Mouse (Mus musculus) telencephalon, adult 2 months (tissue): ENCODE results near the gene Ttc7.
A peak's percentile ranks its signal among the peaks of the same experiment; 100 is the strongest.

ENCODE experiments used
- DNase-seq: peaks from one replicate; pipeline ENCODE4 v3.0.0-alpha.2; 2011; ENCODE audit warnings: low read depth, low spot score

The Ttc7 gene

DNA sequence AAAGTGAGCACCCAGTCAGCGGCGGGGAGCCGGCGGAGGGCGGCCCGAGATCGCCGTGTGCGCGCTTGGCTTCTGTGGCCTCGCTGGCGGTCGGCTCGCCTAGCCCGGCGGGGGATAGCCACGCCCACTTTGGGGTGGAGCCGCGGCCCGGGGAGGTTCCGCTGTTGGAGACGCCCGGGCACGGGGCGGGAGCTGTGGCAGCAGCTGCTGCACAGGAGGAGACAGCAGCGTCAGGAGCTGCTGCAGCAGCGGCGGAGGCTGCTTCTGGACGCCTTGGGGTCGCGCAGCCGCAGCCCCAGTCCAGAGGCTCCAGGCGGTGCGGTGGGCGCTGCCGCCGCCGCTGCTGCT is at the start of gene Ttc7:
Gene Ttc7, plus strand, starts transcription at position 181 of the 348 bp plus-strand sequence.
- peak; percentile 67 for DNase-seq

DNA sequence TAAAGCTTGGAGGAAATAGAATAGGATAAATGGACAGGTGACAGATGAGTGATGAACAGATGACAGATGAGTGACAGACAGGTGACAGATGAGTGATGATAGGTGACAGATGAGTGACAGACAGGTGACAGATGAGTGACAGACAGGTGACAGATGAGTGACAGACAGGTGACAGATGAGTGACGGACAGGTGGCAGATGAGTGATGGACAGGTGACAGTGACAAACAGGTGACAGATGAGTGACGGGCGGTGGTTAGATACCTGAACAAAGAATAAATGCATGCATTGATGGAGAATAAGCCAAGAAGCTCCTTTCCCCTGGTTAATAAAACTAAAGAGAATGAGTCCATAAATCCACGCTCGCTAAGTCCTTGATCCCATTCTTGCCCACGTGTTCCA is 47.7 kb upstream of the Ttc7 start:
- no peak for DNase-seq

DNA sequence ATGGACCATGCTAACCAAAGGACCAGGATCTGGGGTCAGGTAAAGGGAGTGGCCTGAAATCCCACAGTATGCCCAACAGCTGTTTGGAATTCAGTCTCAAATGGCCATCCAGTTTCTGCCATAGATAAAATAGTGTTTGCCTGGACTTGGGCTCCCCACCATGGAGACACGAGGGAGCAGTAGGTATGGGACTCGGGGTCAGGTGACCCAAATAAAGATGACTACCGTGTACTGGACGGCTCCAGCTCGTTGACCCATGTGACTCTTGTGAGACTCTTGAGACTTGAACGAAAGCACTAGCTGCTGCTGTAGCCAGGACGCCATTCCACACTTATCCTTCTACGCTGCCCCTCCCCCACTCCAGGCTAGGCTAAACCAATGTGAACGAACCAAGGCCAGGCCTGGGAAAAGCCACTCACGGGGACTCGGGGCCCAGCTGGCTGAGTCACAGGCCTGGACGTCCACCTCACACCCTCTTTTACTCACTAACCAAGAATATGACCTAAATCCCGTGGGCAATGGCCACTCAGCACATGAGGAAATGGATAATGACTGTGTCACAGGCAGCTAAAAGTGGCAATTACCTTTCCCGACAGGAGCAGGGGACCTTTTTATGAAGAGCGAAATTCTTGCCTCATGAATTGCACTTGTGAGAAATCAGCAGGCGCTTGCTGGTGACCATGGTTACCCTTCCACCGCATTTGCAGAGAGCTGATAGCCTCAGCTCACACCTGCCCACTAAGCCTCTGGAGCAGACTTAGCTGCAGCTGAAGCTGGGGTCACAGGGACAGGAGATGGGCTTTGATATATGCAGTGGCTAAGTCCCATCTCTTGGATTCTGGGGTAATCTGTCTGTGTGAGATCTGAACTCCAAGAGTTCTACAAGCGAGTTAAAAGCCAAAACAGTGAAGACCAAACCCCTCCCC is 45.7 kb upstream of the Ttc7 start:
- DNase-seq, result no peak

DNA sequence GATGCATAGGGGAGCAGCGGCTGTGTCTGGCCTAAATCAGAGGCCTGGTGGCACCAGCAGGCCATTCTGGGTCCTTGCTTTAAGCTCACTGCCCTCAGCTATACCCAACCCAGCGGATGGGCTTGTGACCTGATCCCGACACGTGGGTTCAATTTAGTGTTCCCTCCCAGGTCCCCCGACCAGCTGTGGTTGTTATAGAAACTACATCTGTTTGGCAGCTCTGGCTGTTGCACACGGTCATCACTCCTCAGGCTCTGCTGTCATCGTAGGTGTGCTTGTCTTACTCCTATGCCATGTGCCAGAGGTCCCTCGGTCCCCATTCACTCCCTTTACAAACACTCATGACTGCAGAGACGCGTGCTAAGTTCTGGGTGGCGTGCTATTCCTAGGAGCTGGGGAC is 44.9 kb upstream of the Ttc7 start:
- no peak for DNase-seq

DNA sequence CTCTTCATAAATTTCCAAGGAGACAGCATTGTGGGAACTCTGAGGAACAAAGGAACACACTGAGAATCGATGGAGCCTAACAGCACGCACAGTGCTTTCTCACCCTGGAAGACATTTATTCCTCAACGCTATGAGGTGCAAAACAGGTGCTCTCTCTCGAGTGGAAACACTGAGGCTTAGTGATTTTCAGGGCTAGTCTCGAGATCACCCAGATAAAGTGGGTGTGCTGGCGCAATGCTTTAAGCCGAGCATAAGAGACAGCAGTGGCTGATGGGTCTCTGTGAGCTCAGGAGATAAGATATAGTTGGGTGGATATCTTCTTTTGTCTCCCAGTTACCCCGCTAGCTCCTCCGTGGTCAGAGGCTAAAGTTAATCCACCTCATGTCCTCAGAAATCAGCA is 36.6 kb upstream of the Ttc7 start:
- no peak for DNase-seq

DNA sequence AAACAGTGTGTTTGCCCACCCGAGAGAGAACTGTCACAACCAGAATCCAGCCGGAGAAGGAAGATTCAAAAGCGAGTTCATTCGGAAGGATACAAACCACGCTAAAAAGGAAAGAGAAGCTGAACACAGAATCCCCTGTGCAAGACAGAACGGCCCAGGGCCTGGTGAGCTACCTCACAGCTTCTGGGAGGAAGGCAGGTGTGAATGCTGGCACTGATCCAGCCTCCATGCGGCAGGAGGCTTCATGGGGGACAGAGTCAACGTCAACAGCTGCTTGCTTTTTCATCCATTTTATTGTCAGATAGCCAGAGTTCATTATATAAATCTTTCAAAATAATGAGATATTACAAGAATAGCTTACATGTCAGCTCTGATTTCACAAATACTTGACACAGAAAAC is 28.3 kb upstream of the Ttc7 start:
- no peak for DNase-seq

DNA sequence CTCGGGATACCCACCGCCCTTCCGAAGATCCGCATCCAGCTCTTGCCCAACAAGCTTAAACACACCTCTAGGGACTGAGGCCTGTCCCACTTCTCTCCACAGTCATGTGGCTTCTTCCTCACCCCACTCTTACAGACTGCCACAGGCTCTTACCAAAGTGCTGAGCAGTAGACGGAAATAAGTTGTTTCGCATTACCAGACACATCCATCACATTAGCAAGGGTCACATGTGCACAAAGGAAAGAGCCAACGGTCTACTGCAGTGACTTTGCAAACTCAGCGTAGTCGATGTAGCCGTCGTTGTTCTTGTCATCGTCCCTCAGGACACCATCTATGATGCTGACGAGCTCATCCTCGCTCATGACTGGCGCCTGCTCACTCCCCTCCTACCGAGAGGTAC is 27.0 kb upstream of the Ttc7 start:
- no peak for DNase-seq

DNA sequence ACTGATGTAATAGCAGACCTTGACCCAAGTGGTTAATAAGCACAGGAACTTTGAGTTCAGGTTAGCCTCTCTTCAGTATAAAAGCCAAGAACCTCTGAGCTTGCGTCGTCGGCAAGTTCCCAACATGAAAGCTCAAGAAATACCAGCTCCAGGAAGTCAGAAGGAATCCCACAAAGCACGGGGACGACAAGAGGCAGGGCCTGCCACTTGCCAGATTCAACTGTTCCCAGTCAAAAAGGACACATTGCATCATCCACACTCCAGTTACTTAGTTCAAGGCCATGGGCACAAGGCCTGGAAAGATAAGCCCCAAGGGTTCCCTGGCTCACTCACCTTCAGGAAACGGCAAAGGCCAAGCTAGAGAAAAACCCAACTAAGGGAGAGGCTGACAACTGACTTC is 19.3 kb upstream of the Ttc7 start:
- DNase-seq, result no peak

DNA sequence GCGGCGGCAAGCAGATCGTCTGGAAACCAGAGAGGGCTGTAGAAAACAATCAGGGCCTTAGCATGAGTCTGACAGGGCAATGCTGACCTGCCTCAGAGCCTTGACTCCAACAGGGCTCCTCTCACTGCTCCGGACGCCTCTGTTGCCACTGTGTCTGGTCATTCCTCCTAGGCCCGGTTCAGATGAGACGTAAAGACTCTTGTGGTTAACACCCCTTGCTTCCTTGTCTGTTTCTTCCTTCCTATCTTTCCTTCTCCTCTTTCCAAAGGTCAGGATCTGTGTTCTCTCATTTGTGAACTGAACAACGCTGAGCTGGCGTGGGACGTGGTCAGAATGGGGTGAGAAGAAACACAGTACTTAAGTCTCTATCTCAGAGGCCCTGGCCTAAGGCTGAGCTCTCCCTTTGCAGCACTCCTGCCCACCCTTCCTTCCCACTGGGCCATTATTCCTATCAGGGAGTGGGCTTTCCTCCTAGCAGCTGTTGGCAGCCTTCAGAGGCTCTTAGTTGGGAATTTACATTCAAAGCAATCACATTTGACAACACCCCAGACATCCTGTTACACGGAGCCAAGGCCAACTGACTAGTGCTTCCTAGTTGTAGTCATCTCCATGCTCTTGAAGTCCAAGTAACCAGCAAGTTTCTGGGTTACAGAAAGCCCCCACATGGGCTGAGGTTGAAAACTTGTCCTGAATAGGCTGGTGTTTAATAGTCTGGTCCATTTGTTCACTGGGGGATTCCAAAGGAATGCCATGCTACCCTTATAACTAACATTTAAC is 18.4 kb upstream of the Ttc7 start:
- no peak for DNase-seq

DNA sequence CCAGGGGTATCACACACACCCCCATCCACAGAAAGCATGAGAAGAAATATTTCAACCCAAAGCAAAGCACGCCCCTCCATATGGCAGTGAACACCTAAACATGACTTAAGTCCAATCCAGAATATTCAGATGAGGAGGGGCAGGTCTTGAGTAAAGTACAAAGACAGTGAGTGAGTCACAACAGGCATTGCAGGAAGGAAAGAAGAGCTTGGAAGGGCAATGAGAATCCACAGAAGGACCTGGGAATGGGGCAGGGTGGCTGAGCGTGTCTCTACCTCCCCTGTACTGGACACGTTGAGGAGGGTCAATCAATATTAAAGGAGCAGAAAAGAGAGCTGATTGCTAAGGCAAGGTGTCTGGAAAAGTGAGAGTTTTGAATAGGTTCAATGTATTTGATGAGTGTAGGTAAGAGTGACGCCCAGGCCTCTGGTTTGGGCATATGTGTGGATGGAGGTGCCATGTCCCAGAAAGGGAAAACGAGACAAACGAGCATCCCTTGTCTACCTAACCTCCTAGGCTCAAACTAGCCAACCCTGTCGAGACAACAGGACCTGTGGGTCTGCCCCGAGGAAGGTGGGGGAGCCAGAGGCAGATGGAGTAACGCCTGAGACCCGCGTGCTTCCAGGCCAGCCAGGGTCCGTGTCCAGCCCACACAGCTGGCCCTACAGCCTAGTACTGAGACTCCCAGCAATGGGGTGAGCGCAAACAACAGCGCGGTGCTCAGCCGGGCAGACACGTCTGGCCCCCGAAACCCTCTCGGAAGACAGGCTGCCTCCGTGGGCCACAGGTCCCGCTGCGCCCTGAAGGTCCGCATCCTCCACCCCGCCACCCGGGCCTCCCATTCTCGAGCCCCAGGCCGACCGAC is 17.5 kb upstream of the Ttc7 start:
- DNase-seq, result no peak

DNA sequence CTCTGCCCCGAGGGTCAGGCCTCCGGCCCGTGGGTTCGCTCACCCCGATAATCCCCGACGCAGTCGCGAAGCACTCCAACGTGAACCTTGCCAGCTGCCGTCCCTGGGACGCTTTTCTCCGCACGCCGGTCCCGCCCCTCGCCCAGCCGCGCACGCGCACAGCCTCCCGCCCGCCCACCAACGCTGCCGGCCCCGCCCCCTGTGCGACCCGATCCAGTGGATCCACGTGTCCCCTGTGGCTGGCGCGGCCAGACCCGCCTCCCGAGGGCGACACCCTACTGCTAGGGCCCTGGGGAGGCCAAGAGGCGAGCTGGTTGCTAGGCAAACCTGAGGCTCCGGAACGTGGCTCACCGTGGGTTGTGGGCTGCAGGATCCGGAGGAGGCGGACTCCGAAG is 16.9 kb upstream of the Ttc7 start, which contains the start of gene Mcfd2:
Gene Mcfd2, minus strand, starts transcription at position 144 of the 395 bp plus-strand sequence.
- peak; percentile 80 for DNase-seq

DNA sequence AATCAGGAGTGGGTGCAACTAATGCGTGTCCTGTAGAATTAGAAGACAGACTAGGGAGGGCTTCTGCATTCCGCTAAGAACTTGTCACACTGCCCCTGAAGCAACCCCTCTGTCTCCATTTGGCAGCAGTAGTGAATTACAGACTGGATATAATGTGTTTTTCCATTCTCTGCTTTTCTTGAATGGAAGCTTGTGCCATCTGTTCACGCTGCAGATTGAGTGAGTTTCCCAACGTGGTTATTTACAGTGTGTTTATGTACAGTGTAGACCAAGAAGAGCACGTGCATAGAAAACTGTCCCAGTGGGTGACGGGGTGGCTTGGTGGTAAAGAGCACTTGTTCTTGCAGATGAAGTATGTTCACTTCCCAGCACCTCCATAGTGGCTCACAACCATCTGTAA is 13.2 kb upstream of the Ttc7 start:
- DNase-seq, result no peak

DNA sequence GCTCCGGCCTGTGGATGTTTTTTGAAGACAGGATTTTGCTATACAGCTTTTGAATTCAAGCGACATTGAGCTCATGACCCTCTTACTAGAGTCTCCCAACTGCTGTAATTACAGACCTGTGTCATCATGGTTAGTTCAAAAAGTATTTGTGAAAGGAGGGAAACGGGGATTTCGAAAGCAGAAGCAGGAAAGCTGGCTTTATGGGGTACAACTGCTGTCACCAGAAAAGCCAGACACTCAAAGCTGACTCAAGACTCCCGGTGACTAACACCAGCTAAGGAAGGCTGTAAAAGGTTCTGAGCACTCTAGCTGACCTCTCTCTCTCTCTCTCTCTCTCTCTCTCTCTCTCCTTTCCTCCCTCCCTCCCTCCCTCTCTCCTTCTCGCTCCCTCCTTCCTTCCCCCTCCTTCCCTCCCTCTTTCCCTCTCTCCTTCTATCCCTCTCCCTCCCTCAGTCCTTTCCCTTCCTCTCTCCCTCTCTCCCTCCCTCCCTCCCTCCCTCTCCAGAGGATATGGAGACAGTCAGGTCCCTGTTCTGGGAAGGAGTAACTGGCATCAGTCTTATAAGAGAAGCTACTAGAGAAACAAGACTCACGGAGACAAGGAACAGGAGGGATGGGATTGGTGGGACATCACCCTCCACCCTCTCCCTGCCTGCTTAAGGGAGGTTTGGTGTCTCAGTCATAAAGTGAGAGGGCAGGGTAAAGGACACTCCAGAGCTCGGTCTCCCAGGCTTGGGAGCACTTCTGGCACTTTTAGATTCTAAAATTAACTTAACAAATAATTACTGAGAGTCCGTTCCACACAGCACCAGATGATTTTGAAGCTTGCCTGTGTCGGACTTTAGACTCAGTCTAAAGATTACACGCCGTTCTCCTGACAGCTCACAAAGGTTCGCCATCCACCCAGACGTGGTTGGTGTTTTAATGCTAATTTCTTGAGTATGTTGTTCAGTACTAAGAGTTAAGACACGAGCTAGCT is 7.0 kb upstream of the Ttc7 start:
- DNase-seq, result no peak

DNA sequence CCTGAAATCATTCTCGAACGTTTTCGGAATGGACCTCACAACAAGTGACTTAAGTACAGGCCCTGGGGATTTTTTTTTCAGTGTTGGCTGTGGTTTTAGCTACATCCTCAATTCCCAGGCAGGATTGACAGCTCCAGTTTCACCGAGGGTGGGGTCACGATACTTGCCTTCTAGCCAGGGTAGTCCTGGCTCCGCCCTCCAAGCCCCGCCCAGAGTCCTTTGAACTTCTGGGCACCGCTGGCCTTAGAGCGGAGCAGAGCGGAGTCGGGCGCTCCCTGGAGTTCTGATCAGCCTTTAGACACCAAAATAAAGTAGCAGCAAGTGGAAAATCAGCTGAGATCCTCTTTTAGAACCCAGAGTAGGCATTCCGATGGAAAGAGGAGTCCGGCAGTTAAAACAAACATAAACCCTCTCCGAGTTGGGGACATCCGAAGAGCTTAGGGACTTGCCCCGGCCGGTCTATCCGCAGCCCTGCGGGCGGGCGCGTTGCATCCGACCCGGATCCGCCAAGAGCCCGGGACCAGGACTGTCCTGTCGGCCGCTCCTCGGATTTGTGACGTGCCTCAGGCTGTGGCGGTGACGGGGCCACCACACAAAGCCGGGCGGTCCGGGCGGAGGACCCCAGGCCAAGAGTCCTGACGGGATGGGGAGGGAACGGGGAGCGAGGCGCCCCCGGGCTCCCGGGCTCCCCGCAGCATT is 530 bp upstream of the Ttc7 start:
- peak; percentile 60 for DNase-seq

DNA sequence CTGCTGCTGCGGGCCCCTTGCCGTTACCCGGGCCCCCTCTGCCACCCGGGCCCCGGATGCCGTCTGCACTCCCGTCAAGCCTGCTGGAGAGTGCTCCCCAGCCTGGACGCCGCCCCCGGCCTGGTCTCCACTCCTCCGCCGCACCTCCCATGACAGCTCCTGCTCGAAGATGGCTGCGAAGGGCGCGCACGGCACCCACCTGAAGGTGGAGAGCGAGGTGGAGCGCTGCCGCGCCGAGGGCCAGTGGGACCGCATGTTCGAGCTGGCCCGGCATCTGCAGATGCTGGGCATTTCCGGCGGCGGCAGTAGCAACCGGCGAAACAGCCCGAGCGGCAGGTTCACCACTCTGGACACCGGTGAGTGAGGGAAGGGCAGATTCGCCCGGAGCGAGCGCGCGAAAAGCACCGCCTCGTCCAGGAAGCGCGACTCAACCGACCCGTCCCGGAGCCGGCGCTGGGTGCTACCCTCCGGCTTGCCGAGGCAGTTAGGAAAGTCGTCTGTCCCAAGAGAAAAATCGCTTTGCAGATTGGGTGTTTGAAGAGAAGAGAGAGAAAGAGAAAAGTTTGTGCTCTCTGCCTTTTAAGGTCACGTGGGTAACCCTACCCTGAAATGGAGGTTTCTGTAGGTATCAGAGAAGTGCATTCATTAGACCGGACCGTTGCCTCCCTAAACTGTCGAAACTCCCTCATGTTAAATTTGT is 519 bp downstream of the Ttc7 start:
- no peak for DNase-seq

DNA sequence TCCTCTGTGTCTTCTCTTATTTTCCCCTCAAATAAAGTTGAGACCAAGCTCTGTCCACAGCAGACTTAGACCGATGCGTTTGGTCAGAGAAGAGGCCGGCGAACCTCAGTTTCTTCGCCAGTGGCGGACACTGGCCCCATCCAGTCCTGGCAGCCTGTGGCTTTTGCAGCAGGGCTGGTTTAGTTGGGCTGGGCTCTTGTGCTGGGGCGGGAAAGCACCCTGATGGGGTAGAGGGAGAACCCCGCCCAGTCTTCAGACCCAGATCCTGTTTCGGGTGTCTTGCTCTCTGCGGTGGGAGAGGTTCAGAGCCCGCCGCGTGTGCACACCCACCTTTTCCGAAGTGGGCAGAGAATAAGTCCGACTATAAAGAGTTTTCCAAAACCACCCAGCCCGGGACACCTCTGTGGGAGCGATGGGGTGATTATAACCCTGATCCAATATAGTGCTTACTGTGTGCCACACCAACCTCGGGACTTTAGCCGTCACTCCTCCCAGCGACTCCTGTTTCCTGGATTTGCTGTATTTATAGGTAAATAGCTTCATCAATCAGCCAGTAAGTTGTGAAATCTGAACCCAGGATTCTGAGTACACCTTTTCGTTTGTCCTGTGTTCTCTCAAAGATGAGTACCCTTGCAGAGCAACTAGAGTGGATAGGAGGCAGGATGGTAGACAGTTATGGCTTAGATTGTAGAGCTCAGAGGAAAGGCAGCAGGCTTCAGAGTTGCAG is 1.2 kb downstream of the Ttc7 start:
- DNase-seq, result no peak

DNA sequence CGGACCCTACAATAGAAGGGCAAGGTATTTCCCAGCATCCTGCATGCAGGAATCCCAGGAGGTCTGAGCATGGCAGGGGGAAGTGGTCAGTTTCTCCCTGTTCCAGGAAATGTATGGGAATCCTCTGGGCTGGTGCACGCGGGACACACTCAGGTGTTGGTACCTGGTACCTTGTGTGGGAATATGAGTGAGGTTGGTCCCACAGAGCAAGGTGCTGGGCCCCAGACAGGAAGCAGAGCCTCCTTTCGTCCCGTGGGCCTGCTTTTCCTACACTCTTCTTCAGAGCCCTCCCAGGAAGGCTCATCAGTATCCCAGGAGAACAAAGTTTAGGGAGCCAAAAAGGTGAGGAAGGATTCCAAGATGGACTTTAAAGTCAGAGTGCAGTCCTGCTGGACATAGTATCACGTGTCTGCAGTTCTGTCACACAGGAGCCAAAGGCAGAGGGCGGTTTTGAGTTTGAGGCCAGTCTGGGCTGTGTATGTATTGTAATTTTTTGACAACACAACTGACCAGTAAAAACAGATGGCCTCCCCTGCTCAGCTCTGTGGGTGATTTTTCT is 1.9 kb downstream of the Ttc7 start:
- no peak for DNase-seq

DNA sequence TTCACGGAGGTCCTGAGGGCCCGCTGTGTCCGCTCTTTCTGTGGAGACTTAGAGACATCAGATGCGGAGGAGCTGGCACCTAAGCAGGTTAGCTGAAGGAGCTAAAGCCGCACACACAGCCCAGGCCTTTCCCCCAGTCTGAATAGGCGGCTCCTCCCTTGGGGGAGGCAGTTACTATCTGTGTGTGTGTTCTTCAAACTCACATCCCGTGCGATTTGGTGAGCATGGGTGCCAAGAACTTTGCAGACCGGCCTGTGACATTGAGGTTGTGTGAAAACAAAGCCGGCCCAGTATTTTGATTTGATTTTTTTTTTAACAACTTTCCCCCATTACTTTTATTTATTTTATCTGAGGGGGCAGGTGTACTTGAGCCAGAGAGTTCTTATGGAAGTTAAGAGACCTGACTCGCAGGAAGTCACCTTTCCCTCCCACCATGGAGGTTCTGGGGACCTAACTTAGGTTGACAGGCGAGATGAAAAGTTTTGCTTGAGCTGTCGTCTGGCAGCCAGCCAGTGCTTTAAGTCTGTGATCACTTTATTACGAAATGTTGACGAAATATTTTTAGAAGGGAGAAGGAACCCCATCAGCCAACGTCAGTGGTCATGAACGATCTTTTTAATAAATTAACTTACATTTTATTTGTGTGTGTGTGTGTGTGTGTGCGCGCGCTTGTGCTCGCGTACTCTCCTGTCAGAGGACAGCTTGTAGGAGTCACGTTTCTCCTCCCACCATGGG is 3.2 kb downstream of the Ttc7 start:
- no peak for DNase-seq
